Mouse (Mus musculus) lung, adult 2 months (tissue): Measurements from ENCODE around the gene P4hb.

Experiments
- CTCF ChIP-seq: fragments of 200-500 bp; IDR thresholded peaks from 2 replicates; pipeline ENCODE4 v1.5.1; 2011; ENCODE audit warnings: mild to moderate bottlenecking, low read length, control low read depth; ENCODE audit not compliant: insufficient read depth
- POLR2A ChIP-seq: fragments of 200-500 bp; IDR thresholded peaks from 2 replicates; pipeline ENCODE4 v1.6.1; 2011; ENCODE audit warnings: low read depth, mild to moderate bottlenecking, control low read depth, low read length, borderline replicate concordance; ENCODE audit errors: extremely low read depth

- TF ChIP-seq CTCF (no peak), POLR2A (no peak)
These were observed 1.2 kb downstream of the P4hb start for GRCm38 (mm10) chr11:120571754-120572416.
